Mouse (Mus musculus) neural tube, embryonic 15.5 days (tissue): ENCODE results near the gene Gab1. TPM values are rescaled to one million over a fixed set of nuclear protein-coding genes. Genes with fewer than 3 reads are reported as not detected.

ENCODE experiments used
- ATAC-seq: fragments of 200-750 bp; cut with Nextera tagmentation; 2 replicates; pipeline ENCODE4 v1.8.0; 2017; ENCODE audit warnings: mild to moderate bottlenecking, moderate TSS enrichment, moderate library complexity; ENCODE audit not compliant: low FRiP score
- H3K27ac ChIP-seq: fragments of 300-500 bp; sonication (generic); replicated peaks from 2 replicates; pipeline ENCODE4 v1.5.1; 2015; ENCODE audit warnings: mild to moderate bottlenecking, inconsistent platforms
- H3K27me3 ChIP-seq: fragments of 300-500 bp; sonication (generic); replicated peaks from 2 replicates; pipeline ENCODE4 v1.6.1; 2015; ENCODE audit warnings: inconsistent platforms
- H3K36me3 ChIP-seq: fragments of 300-500 bp; sonication (generic); 2 replicates; pipeline ENCODE4 v1.6.1; 2015; ENCODE audit warnings: inconsistent platforms
- H3K4me1 ChIP-seq: fragments of 300-500 bp; sonication (generic); 2 replicates; pipeline ENCODE4 v1.6.1; 2015; ENCODE audit warnings: inconsistent platforms
- H3K4me2 ChIP-seq: fragments of 300-500 bp; sonication (generic); 2 replicates; pipeline ENCODE4 v1.6.1; 2015; ENCODE audit warnings: inconsistent platforms, mild to moderate bottlenecking, moderate library complexity
- H3K4me3 ChIP-seq: fragments of 300-500 bp; sonication (generic); replicated peaks from 2 replicates; pipeline ENCODE4 v1.5.1; 2015; ENCODE audit warnings: mild to moderate bottlenecking, inconsistent platforms
- H3K9ac ChIP-seq: fragments of 300-500 bp; sonication (generic); replicated peaks from 2 replicates; pipeline ENCODE4 v1.6.1; 2015; ENCODE audit warnings: mild to moderate bottlenecking, inconsistent platforms
- H3K9me3 ChIP-seq: fragments of 300-500 bp; sonication (generic); replicated peaks from 2 replicates; pipeline ENCODE4 v1.6.1; 2016; ENCODE audit warnings: inconsistent platforms
- WGBS: fragments of 180-500 bp; shearing (Covaris S2); methylation state at CpG from one replicate; pipeline ENCODE4 v1.1.7; 2015; ENCODE audit warnings: mixed read lengths; 5-methylcytosine and 5-hydroxymethylcytosine counted together
- polyA plus RNA-seq: library from polyadenylated mRNA; unstranded; fragments of >200 nt; fragmentation: Nextera tagmentation; extraction: Ambion mirVana; gene quantifications from 2 replicates; pipeline ENCODE4 v1.2.1, GENCODE M21; 2015

The Gab1 gene
- polyA plus RNA-seq, 1 experiment from 2014 or later: 9.6 TPM

GRCm38 (mm10) chr8:80818978-80819377, 61.3 kb downstream of the Gab1 start:
- H3K36me3 ChIP-seq: no peaks in the 10 kb centered on the region
- 85% methylated on average over 6 of the region's 6 CpGs for WGBS
- ATAC-seq: no peak

GRCm38 (mm10) chr8:80817065-80817464, 63.3 kb downstream of the Gab1 start:
- H3K9me3 ChIP-seq: no peaks in the 10 kb centered on the region
- no peaks in the 10 kb centered on the region for H3K27me3 ChIP-seq
- H3K9ac ChIP-seq: no peak overlapping the region
- no peaks in the 10 kb centered on the region for H3K36me3 ChIP-seq
- no peak overlapping the region for H3K4me3 ChIP-seq
- ATAC-seq: no peak
- no peak overlapping the region for H3K27ac ChIP-seq
- H3K4me1 ChIP-seq: peaks cover 16% of the 10 kb centered on the region
- no peak overlapping the region for H3K4me2 ChIP-seq
- WGBS: 89% methylated on average over 2 of the region's 2 CpGs

More at GRCm38 (mm10) chr8:80818978-80819377, 61.3 kb downstream of the Gab1 start:
- Histone ChIP-seq H3K27me3 (no peaks in the 10 kb centered on the region), H3K9me3 (no peaks in the 10 kb centered on the region), H3K4me2 (no peak overlapping the region), H3K4me3 (no peak overlapping the region), H3K9ac (no peak overlapping the region), H3K4me1 (peaks cover 22% of the 10 kb centered on the region), H3K27ac (no peak overlapping the region)

GRCm38 (mm10) chr8:80815179-80815578, 65.1 kb downstream of the Gab1 start:
- WGBS: 65% methylated on average over 6 of the region's 6 CpGs
- Histone ChIP-seq H3K4me3 (no peak overlapping the region), H3K27me3 (no peaks in the 10 kb centered on the region), H3K27ac (no peak overlapping the region), H3K4me2 (no peak overlapping the region), H3K36me3 (no peaks in the 10 kb centered on the region), H3K9ac (no peak overlapping the region), H3K9me3 (no peaks in the 10 kb centered on the region), H3K4me1 (peaks cover 19% of the 10 kb centered on the region)
- no peak for ATAC-seq

- Histone ChIP-seq H3K27me3 (no peaks in the 10 kb centered on the region), H3K27ac (0 out of 2 replicates have a peak overlapping the region, but pooled peaks have one; percentile 23), H3K4me1 (peaks cover 22% of the 10 kb centered on the region), H3K9me3 (no peaks in the 10 kb centered on the region), H3K4me3 (no peak overlapping the region), H3K9ac (no peak overlapping the region), H3K36me3 (no peaks in the 10 kb centered on the region), H3K4me2 (peak overlapping the region; percentile 1; the same call in 1 of the 2 replicates)
- ATAC-seq: peak; percentile 44; the same call in 1 of the 2 replicates
- 45% methylated on average over 13 of the region's 13 CpGs for WGBS
These were observed 66.1 kb downstream of the Gab1 start for GRCm38 (mm10) chr8:80814087-80814791.

GRCm38 (mm10) chr8:80813439-80813838, 66.9 kb downstream of the Gab1 start:
- no peak for ATAC-seq
- no peak overlapping the region for H3K27ac ChIP-seq
- WGBS: 84% methylated on average over 5 of the region's 5 CpGs

GRCm38 (mm10) chr8:80811591-80811991, 68.7 kb downstream of the Gab1 start:
- Histone ChIP-seq H3K4me3 (no peak overlapping the region), H3K4me2 (no peak overlapping the region), H3K4me1 (peaks cover 38% of the 10 kb centered on the region), H3K27ac (0 out of 2 replicates have a peak overlapping the region, but pooled peaks have one; percentile 3), H3K9ac (no peak overlapping the region), H3K9me3 (no peaks in the 10 kb centered on the region), H3K27me3 (no peaks in the 10 kb centered on the region), H3K36me3 (no peaks in the 10 kb centered on the region)
- no peak for ATAC-seq
- 74% methylated on average over 4 of the region's 4 CpGs for WGBS

More at GRCm38 (mm10) chr8:80813439-80813838, 66.9 kb downstream of the Gab1 start:
- Histone ChIP-seq H3K36me3 (no peaks in the 10 kb centered on the region), H3K9ac (no peak overlapping the region), H3K27me3 (no peaks in the 10 kb centered on the region), H3K4me1 (peaks cover 30% of the 10 kb centered on the region), H3K4me3 (no peak overlapping the region), H3K4me2 (no peak overlapping the region), H3K9me3 (no peaks in the 10 kb centered on the region)

GRCm38 (mm10) chr8:80810916-80811315, 69.4 kb downstream of the Gab1 start:
- Histone ChIP-seq H3K9ac (no peak overlapping the region), H3K4me3 (no peak overlapping the region), H3K27me3 (no peaks in the 10 kb centered on the region), H3K4me2 (no peak overlapping the region), H3K27ac (no peak overlapping the region; the same call in 1 of the 2 replicates), H3K36me3 (no peaks in the 10 kb centered on the region), H3K4me1 (peaks cover 38% of the 10 kb centered on the region), H3K9me3 (no peaks in the 10 kb centered on the region)
- 60% methylated on average over 4 of the region's 4 CpGs for WGBS
- ATAC-seq: no peak

GRCm38 (mm10) chr8:80810442-80810841, 69.9 kb downstream of the Gab1 start:
- H3K27me3 ChIP-seq: no peaks in the 10 kb centered on the region
- no peak for ATAC-seq

GRCm38 (mm10) chr8:80807807-80808505, 72.4 kb downstream of the Gab1 start:
- Histone ChIP-seq H3K9ac (no peak overlapping the region), H3K4me2 (peak overlapping the region; percentile 19), H3K4me3 (no peak overlapping the region), H3K27ac (peak overlapping the region; percentile 64), H3K36me3 (no peaks in the 10 kb centered on the region), H3K4me1 (peaks cover 43% of the 10 kb centered on the region), H3K27me3 (no peaks in the 10 kb centered on the region), H3K9me3 (no peaks in the 10 kb centered on the region)
- ATAC-seq: 0 out of 2 replicates have a peak, but pooled peaks have one; percentile 37
- WGBS: 19% methylated on average over 13 of the region's 13 CpGs

More at GRCm38 (mm10) chr8:80810442-80810841, 69.9 kb downstream of the Gab1 start:
- no peaks in the 10 kb centered on the region for H3K9me3 ChIP-seq
- no peaks in the 10 kb centered on the region for H3K36me3 ChIP-seq
- H3K4me3 ChIP-seq: no peak overlapping the region
- no peak overlapping the region for H3K4me2 ChIP-seq
- no peak overlapping the region for H3K9ac ChIP-seq
- no peak overlapping the region for H3K27ac ChIP-seq
- WGBS: 95% methylated on average over 5 of the region's 5 CpGs
- H3K4me1 ChIP-seq: peaks cover 37% of the 10 kb centered on the region

- ATAC-seq: no peak
- WGBS: 11% methylated on average over 4 of the region's 4 CpGs
- Histone ChIP-seq H3K9me3 (no peaks in the 10 kb centered on the region), H3K4me1 (peaks cover 38% of the 10 kb centered on the region), H3K27me3 (no peaks in the 10 kb centered on the region), H3K9ac (no peak overlapping the region), H3K4me2 (no peak overlapping the region), H3K27ac (peak overlapping the region; percentile 45; the same call in 1 of the 2 replicates), H3K4me3 (no peak overlapping the region), H3K36me3 (no peaks in the 10 kb centered on the region)
These were observed 76.2 kb downstream of the Gab1 start for GRCm38 (mm10) chr8:80804066-80804619.

- Histone ChIP-seq H3K36me3 (no peaks in the 10 kb centered on the region), H3K4me1 (peaks cover 35% of the 10 kb centered on the region), H3K9me3 (no peaks in the 10 kb centered on the region), H3K9ac (no peak overlapping the region), H3K27ac (no peak overlapping the region), H3K4me3 (no peak overlapping the region), H3K4me2 (no peak overlapping the region), H3K27me3 (no peaks in the 10 kb centered on the region)
- WGBS: 92% methylated on average over 3 of the region's 3 CpGs
- no peak for ATAC-seq
These were observed 81.5 kb downstream of the Gab1 start for GRCm38 (mm10) chr8:80798778-80799177.
